Mouse (Mus musculus) adrenal gland, postnatal 25 days (tissue): Measurements from ENCODE around the gene Rab6a. TPM values are rescaled to one million over a fixed set of nuclear protein-coding genes. Genes with fewer than 3 reads are reported as not detected.

Experiments
- DNase-seq: peaks from one replicate; pipeline ENCODE4 v3.0.0; 2021; ENCODE audit warnings: mixed read lengths
- total RNA-seq: library from RNA; stranded (reverse); gene quantifications from 2 replicates; pipeline ENCODE4 v1.2.3, GENCODE M21; 2021

Gene Rab6a
- total RNA-seq, 1 experiment from 2014 or later, result 64.8 TPM

DNA sequence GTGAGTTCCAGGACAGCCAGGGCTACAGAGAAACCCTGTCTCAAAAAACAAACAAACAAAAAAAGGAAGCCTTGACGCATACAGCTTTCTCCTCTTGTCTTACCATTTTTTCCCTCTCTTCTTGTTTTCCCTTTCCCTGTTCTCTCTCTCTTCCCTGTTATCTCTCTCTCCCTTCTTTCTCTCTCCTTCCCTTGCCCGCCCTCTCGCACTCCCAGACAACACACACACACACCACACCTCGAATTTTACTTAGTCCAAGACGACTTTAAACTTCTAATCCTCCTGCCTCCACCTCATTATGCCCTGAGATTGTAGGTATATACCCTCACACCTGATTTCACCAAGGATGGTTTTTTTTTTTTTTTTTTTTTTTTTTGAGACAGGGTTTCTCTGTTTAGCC, 76.9 kb downstream of the Rab6a start:
- no peak for DNase-seq

GRCm38 (mm10) chr7:100684538-100684937, 77.3 kb downstream of the Rab6a start:
- DNase-seq, result peak; percentile 22

DNA sequence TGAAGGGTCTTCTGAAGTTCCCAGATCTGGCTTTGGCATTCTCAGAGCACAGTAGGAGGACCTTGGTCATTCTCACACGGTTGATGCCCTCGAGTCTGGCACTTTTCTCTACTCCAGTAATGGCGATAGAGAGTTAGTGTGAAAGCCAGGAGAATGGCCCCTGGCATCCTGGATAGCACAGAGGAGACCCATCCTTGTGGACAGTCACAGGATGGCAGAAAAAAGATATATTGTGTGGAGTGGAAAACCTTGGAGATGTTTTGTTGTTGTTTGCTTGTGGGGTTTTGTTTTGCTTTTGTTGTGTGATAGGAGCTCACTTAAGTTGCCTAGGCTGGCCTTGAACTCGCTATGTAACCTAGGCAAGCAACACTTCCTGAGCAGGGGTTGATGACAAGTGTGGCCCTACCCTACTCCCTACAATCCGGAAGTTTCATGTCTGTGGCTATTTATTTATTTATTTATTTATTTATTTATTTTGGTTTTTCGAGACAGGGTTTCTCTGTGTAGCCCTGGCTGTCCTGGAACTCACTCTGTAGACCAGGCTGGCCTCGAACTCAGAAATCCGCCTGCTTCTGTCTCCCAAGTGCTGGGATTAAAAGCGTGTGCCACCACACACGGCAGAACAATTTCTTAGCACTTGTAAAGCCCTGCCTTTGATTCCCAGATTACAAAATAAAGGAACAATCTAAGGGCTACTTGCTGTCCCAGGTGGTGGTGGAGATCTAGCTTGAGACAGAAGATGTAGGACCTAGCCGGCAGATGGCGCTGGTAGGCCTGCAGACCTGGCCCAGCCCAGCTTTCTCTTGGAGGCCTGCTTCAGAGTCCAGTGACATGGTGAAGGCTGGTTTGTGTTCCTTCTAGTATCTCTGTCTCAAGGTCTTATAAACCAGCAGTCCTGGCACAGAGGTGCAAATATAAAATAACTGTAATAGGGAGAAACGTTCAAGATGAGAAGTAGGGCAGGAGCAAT, 78.1 kb downstream of the Rab6a start:
- DNase-seq, result peak; percentile 82

DNA sequence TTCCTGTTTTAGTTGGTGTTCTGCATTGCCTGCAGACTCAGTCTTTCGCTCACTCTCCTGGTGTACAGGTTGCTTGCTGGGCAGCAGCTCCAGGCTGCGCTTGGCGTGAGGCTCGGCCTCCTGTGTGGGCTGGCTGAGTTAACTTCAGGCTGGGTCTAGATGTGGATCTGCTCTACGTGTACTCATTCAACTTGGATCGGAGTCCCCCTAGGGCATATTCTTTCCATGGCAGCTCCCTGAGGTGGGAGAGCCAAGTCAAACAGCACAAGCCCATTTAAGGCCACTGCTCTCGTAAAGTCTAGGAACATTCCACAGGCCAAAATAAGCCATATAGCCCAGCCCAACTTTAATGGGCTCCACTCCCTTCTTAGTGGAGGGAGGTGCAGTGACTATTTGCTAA, 81.3 kb downstream of the Rab6a start:
- DNase-seq, result no peak

Other genes with a start within 250 kb of the Rab6a start
- 26.6 and 27.9 TPM in 2 replicates for gene C2cd3, start 235.2 kb upstream of the Rab6a start, total RNA-seq
- 54.5 and 70.6 TPM in 2 replicates for gene Ppme1, start 235.1 kb upstream of the Rab6a start, total RNA-seq
- 24.6 and 30.5 TPM in 2 replicates for gene Ucp3, start 134.4 kb upstream of the Rab6a start, total RNA-seq
- gene Ucp2, start 114.1 kb upstream of the Rab6a start, total RNA-seq, result 142 and 190 TPM in 2 replicates
- gene Dnajb13, start 92.5 kb upstream of the Rab6a start, total RNA-seq, result not detected in 2 replicates
- 11.5 and 11.7 TPM in 2 replicates for gene Coa4, start 70.3 kb upstream of the Rab6a start, total RNA-seq
- 48.3 and 60.4 TPM in 2 replicates for gene Mrpl48, start 891 bp downstream of the Rab6a start, total RNA-seq
- gene Plekhb1, start 55.0 kb downstream of the Rab6a start, total RNA-seq, result 2.1 and 3.3 TPM in 2 replicates
- 53.3 and 64.6 TPM in 2 replicates for gene Fam168a, start 99.2 kb downstream of the Rab6a start, total RNA-seq